Mouse (Mus musculus): Measurements from ENCODE around the gene Fam181a. TPM values are rescaled to one million over a fixed set of nuclear protein-coding genes. Genes with fewer than 3 reads are reported as not detected.

Fam181a gene
- polyA plus RNA-seq, 1 experiment from 2014 or later = not detected

DNA sequence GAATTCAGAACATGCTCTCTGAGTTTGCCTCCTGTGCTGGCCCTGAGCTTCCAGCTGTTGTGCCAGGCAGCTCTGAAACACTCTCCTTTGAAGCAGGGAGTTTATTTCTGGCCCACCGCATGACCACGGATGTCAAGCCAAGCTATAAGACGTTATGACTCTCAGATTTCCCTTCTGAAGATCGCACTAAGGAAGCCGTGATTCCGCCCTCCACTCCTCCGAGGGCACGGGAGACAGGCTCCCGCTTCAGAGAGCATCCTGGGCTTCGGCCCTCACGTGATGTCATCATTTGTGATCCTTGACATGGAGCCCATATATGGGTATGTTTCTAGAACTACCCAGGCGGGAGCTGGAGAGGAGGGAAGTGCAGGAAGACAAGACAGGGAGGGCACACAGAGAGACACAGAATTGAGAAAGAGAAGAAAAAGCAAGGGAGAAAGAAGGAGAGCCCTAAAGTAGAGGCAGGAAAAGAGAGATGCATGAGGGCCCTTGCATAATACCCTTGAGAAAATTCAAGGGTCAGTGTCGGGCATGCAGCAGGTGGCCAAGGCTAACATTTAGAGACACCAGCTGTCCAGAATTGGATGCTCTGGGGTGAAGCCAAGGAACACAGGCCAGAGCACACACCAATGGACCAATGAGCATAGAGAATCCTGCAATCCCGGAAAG, 45.1 kb downstream of the Fam181a start, which contains the start of gene Asb2:
Gene Asb2 (minus strand): TSS at position 256 of the 669 bp plus-strand sequence.
- Histone ChIP-seq H3K27me3 (ENCODE audit: control insufficient read depth, insufficient read depth, low read length) (no peaks in the 10 kb centered on the region), H3K9me3 (ENCODE audit: control insufficient read depth, low read depth, low read length) (no peaks in the 10 kb centered on the region), H3K4me3 (ENCODE audit: low read depth, low read length) (0 out of 2 replicates have a peak within 1 kb of the TSS, but pooled peaks have one; percentile 2), H3K27ac (ENCODE audit: low read length) (peak within 1 kb of the TSS; percentile 52), H3K4me2 (replicated peaks; ENCODE audit: low read depth, low read length) (no peak within 1 kb of the TSS), H3K4me1 (ENCODE audit: control insufficient read depth, insufficient read depth, low read length) (no peaks in the 10 kb centered on the region), H3K9ac (replicated peaks; ENCODE audit: low read depth, low read length) (0 out of 2 replicates have a peak within 1 kb of the TSS, but pooled peaks have one; percentile 10), H3K36me3 (ENCODE audit: control insufficient read depth, insufficient read depth, low read length) (no peaks in the 10 kb centered on the region)
- WGBS = 45% methylated on average over 14 of the region's 14 CpGs
- ATAC-seq (ENCODE audit: insufficient number of reproducible peaks, insufficient read depth, low FRiP score, low read depth) = no peak; the same call in 1 of the 2 replicates

DNA sequence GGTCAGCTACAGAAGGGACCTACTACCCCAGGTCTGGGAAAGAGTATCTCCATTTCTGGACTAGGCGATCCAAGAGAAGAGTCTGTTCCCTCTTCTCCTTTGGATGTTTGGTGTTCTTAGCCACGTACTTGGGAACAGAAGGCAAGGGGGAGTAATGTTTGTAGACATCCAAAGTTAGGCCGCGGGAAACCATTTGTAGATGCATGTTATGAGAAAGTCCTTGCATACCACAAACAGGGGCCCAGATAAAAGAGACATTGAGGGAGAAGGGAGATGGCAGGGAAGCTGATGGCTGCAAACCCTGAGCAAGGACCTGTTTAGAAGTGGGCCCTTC, 45.6 kb downstream of the Fam181a start:
- WGBS = 86% methylated on average over 4 of the region's 4 CpGs
- Histone ChIP-seq H3K9me3 (ENCODE audit: control insufficient read depth, low read depth, low read length) (no peaks in the 10 kb centered on the region), H3K27ac (ENCODE audit: low read length) (peak overlapping the region; percentile 10; the same call in 1 of the 2 replicates), H3K4me1 (ENCODE audit: control insufficient read depth, insufficient read depth, low read length) (no peaks in the 10 kb centered on the region), H3K9ac (replicated peaks; ENCODE audit: low read depth, low read length) (no peak overlapping the region), H3K4me2 (replicated peaks; ENCODE audit: low read depth, low read length) (no peak overlapping the region), H3K36me3 (ENCODE audit: control insufficient read depth, insufficient read depth, low read length) (no peaks in the 10 kb centered on the region), H3K4me3 (ENCODE audit: low read depth, low read length) (no peak overlapping the region), H3K27me3 (ENCODE audit: control insufficient read depth, insufficient read depth, low read length) (no peaks in the 10 kb centered on the region)
- ATAC-seq (ENCODE audit: insufficient number of reproducible peaks, insufficient read depth, low FRiP score, low read depth) = no peak

DNA sequence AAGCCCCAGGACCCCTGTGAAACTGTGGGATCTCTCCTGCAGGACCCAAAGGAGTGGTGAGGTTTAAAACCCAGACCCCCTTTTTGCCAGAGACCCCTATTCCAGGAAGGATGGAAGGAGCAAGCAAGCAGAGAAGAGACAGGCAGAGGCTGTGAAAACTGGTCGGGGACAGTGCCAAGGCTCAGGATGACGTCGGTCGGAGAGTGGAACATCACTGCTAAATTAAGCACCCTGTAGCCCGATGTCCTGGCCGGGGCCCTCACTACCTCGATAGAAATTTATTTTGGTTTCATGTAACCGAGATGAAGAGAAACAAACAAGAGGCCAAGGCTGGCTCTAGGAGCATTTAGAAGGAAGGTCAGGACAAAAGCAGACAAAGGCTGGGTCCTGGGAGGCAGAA, 47.4 kb downstream of the Fam181a start:
- Histone ChIP-seq H3K4me1 (ENCODE audit: control insufficient read depth, insufficient read depth, low read length) (no peaks in the 10 kb centered on the region), H3K4me3 (ENCODE audit: low read depth, low read length) (no peak overlapping the region), H3K36me3 (ENCODE audit: control insufficient read depth, insufficient read depth, low read length) (no peaks in the 10 kb centered on the region), H3K9me3 (ENCODE audit: control insufficient read depth, low read depth, low read length) (no peaks in the 10 kb centered on the region), H3K9ac (replicated peaks; ENCODE audit: low read depth, low read length) (no peak overlapping the region), H3K27me3 (ENCODE audit: control insufficient read depth, insufficient read depth, low read length) (no peaks in the 10 kb centered on the region), H3K4me2 (replicated peaks; ENCODE audit: low read depth, low read length) (no peak overlapping the region), H3K27ac (ENCODE audit: low read length) (no peak overlapping the region)
- 83% methylated on average over 8 of the region's 8 CpGs for WGBS
- ATAC-seq (ENCODE audit: insufficient number of reproducible peaks, insufficient read depth, low FRiP score, low read depth) = no peak

DNA sequence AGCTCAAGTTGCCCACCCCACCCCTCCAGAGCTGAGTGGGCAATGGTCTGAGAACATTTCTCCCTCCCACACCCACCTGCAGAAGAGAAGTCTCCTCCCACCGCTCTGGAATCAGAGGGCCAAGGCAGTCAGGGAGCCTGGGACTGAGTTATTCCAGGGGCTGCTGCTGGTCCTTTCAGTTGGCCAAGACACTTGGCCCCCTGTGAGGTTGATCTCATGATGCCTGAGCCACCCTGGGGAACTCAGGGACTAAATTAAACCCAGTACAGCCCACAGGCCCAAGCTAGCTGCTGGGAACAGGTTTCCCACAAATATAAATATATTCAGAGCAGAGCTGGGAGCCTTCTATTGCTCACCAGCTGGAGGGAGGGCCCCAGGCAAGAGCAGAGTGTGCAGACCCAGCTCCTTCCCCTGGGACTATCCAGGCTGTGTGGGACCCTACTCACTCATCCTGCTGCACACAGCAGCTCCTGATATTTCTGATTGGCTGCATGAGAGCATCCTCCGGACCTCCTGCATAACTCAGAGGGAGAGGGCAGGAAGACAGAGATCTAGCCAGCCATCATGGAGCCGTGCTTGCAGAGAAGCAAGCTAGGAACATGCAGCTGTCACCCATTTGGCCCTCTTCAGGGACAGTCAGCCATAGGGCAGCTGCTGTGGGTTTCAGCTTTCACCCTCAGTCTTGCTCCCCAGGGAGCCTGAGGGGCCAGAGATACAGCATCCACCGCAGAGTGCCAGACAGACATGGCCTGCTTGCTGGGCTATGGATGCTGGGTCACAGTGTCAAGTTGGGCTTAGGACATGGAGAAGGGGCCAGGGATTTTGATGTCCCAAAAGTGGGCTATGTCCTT, 48.4 kb downstream of the Fam181a start:
- Histone ChIP-seq H3K9me3 (ENCODE audit: control insufficient read depth, low read depth, low read length) (no peaks in the 10 kb centered on the region), H3K4me1 (ENCODE audit: control insufficient read depth, insufficient read depth, low read length) (no peaks in the 10 kb centered on the region), H3K4me2 (replicated peaks; ENCODE audit: low read depth, low read length) (no peak overlapping the region), H3K9ac (replicated peaks; ENCODE audit: low read depth, low read length) (no peak overlapping the region), H3K27ac (ENCODE audit: low read length) (no peak overlapping the region), H3K4me3 (ENCODE audit: low read depth, low read length) (no peak overlapping the region), H3K36me3 (ENCODE audit: control insufficient read depth, insufficient read depth, low read length) (no peaks in the 10 kb centered on the region), H3K27me3 (ENCODE audit: control insufficient read depth, insufficient read depth, low read length) (no peaks in the 10 kb centered on the region)
- ATAC-seq (ENCODE audit: insufficient number of reproducible peaks, insufficient read depth, low FRiP score, low read depth) = no peak
- 54% methylated on average over 4 of the region's 4 CpGs for WGBS

DNA sequence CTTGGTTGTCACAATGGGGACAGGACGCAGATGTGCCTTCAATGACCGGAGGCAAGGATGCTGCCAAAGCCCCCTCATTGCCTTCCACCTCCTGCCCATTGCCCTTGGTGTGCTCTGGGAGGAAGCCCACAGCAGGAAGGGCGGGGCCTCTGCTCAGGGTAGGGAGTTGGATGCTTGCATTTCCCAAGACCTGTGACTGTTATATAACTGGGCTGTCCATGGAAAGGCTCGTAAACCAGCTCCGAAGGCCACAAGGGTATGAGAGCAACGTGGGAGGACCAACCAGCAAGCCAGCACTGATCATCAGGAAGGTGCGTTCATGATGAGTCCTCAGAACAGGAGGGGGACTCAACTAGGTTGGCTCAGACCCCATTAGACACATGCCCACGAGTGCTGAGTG, 50.0 kb downstream of the Fam181a start:
- ATAC-seq (ENCODE audit: insufficient number of reproducible peaks, insufficient read depth, low FRiP score, low read depth) = no peak

DNA sequence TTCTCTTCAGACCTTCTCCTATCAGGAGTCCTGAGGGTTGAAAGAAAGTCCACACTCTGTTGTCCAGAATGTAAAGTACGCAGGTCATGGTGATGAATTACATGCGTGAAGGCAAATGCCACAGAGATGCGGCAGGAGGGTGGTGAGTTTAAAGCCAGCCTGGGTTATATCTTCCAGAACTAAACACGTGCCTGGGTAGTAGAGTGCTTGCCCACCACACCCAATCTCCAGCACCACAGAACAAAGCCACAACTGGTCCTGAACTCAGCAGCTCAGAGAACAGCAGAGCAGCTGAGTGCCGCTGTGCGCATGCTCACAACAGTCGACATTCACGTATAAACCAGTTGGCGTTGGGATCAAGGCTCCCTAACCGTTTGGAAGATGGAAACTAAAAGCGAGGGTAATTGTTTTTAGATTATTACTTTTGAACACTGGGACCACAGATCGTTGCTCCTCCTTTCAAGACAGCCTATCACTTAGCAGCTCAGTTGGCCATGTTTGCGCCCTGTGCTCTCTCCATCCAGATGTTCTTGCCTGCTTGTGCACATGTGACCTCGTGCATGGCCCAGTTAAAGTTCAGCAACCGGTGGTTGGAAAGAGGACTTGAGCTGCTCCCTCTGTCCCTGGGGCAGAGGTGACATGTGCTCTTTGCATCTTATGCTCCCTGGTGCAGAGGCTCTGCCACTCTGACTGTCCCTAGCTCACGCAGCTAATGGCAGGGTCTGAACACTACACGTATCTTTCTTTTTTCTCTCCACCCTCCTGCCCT, 50.9 kb downstream of the Fam181a start:
- Histone ChIP-seq H3K36me3 (ENCODE audit: control insufficient read depth, insufficient read depth, low read length) (no peaks in the 10 kb centered on the region), H3K27me3 (ENCODE audit: control insufficient read depth, insufficient read depth, low read length) (no peaks in the 10 kb centered on the region), H3K4me2 (replicated peaks; ENCODE audit: low read depth, low read length) (no peak overlapping the region), H3K4me3 (ENCODE audit: low read depth, low read length) (no peak overlapping the region), H3K9ac (replicated peaks; ENCODE audit: low read depth, low read length) (no peak overlapping the region), H3K4me1 (ENCODE audit: control insufficient read depth, insufficient read depth, low read length) (no peaks in the 10 kb centered on the region), H3K27ac (ENCODE audit: low read length) (no peak overlapping the region), H3K9me3 (ENCODE audit: control insufficient read depth, low read depth, low read length) (no peaks in the 10 kb centered on the region)
- 85% methylated on average over 17 of the region's 17 CpGs for WGBS
- no peak for ATAC-seq (ENCODE audit: insufficient number of reproducible peaks, insufficient read depth, low FRiP score, low read depth)

More for the DNA sequence above, 50.0 kb downstream of the Fam181a start:
- H3K9me3 ChIP-seq (ENCODE audit: control insufficient read depth, low read depth, low read length) = no peaks in the 10 kb centered on the region
- H3K27ac ChIP-seq (ENCODE audit: low read length) = no peak overlapping the region
- WGBS = 80% methylated on average over 8 of the region's 8 CpGs
- H3K36me3 ChIP-seq (ENCODE audit: control insufficient read depth, insufficient read depth, low read length) = no peaks in the 10 kb centered on the region
- no peaks in the 10 kb centered on the region for H3K27me3 ChIP-seq (ENCODE audit: control insufficient read depth, insufficient read depth, low read length)
- no peak overlapping the region for H3K4me3 ChIP-seq (ENCODE audit: low read depth, low read length)
- no peak overlapping the region for H3K9ac ChIP-seq (replicated peaks; ENCODE audit: low read depth, low read length)
- no peaks in the 10 kb centered on the region for H3K4me1 ChIP-seq (ENCODE audit: control insufficient read depth, insufficient read depth, low read length)
- H3K4me2 ChIP-seq (replicated peaks; ENCODE audit: low read depth, low read length) = no peak overlapping the region

DNA sequence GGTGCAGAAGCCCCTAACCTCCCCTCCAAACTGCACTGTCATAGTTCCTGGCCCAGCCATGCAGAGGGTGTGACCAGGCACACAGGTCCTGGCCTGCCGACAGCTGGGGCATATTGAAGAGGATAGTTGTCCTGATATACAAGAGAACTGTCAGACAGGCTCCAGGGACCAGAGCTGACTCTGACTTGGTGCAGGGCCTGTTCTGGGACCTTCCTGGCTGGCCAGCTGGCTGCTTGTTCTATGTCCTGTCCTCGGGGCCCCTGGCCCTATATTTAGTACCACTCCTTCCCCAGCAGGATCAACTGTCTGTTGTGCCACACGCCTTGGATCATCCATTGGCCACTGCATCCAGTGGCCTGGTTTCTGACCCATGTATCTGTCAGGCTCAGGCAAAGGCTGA, 51.6 kb downstream of the Fam181a start:
- Histone ChIP-seq H3K4me2 (replicated peaks; ENCODE audit: low read depth, low read length) (no peak overlapping the region), H3K4me1 (ENCODE audit: control insufficient read depth, insufficient read depth, low read length) (no peaks in the 10 kb centered on the region), H3K27me3 (ENCODE audit: control insufficient read depth, insufficient read depth, low read length) (no peaks in the 10 kb centered on the region), H3K36me3 (ENCODE audit: control insufficient read depth, insufficient read depth, low read length) (no peaks in the 10 kb centered on the region), H3K27ac (ENCODE audit: low read length) (no peak overlapping the region), H3K4me3 (ENCODE audit: low read depth, low read length) (no peak overlapping the region), H3K9ac (replicated peaks; ENCODE audit: low read depth, low read length) (no peak overlapping the region), H3K9me3 (ENCODE audit: control insufficient read depth, low read depth, low read length) (no peaks in the 10 kb centered on the region)
- 72% methylated on average over 3 of the region's 3 CpGs for WGBS
- ATAC-seq (ENCODE audit: insufficient number of reproducible peaks, insufficient read depth, low FRiP score, low read depth) = no peak

All from stomach, embryonic 14.5 days (tissue).